Mouse (Mus musculus): ENCODE measurements at regions not wholly inside any gene's neighbourhood (a gene's known extent, or its start where the extent isn't known, plus 50 kb on each side); places are given as distances from the start of the nearest gene placed in this dataset.
A peak's percentile ranks its signal among the peaks of the same experiment; 100 is the strongest.

DNA sequence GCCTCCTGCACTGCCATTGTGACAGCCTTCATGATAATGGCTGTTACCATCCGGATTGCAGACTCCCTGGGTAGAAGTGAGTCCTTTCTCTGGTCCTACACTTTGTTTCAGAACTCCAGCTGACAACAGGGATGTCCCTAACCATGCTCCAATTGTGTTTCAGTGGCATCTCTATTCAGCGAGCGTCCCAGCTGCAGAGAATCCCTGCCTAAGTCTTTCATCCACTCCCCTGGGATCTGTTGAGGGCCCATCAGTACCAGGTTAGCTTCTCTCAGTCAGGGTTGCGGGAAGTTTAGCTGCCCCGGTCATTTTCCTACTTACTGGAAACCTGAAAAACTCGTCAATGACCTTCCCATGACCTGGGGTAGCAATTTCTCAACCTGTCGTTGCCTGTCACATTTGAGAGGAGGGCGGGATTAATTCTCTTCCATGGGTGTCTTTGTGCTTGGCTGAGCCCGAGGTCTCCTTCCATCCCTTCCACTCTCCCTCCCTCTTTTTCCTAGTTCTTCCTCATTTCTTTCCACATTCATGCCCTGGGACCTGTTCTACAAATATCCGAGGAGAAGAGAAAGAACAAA lies 97.7 kb downstream of the Tmem30b start:
- ATAC-seq (replicated peaks; ENCODE audit: low read depth, poor library complexity, severe bottlenecking): no peak

DNA sequence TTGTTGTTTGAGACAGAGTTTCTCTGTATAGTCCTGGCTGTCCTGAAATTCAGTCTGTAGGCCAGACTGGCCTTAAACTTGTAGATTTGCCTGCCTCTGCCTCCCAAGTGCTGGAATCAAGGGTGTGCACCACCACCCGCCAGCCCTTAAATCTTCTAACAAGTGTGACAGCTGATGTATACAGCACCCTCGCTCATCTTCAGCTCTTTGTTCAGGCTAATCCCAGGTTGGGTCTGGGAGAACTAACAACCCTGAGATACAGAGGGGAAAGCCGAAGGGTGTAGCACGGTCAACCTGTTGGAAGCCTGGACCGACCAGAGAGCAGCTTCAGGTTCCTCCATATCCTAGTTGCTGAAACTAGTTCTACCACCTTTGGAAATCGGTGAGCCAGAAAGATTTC lies 99.0 kb downstream of the Tmem30b start:
- no peak for ATAC-seq (replicated peaks; ENCODE audit: low read depth, poor library complexity, severe bottlenecking)

DNA sequence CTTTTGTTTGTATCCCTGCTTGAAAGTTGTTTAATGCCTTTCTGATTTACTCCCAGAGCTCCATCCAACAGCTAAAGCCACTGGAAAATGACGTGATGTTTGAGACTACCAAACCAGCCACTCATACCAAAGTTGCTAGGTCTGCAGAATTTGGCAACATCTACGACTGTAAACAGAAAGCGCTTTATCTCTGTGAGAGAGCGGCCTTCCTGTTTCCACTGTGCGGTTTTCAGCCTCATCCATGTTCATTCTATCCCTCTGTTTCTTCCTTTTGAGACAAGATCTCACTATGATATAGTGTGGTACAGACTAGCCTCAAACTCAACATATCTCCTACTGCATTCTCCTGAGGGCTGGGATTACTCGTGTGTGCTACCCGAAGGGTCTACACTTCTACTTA lies 100.0 kb downstream of the Tmem30b start:
- peak; percentile 53 for ATAC-seq (replicated peaks; ENCODE audit: low read depth, poor library complexity, severe bottlenecking)

DNA sequence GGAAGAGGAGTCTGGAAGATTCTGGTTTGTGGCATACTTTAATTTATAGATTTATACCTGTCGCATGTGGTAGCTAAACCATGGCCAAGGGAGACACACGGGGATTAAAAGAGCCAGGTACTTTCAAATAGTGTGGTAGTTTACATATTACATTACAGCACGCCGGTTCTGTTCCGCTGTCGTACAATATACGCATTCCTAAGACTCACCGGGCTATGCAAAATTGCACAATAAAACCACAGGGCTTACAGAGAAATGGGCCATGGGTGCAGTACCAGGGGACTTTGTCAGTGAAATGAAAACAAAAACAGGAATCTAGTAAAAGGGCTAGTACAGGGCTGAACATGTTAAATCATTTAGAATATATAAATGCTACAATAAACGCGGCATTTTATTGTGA lies 100.6 kb downstream of the Tmem30b start:
- 0 out of 2 replicates have a peak, but pooled peaks have one; percentile 34 for ATAC-seq (replicated peaks; ENCODE audit: low read depth, poor library complexity, severe bottlenecking)

DNA sequence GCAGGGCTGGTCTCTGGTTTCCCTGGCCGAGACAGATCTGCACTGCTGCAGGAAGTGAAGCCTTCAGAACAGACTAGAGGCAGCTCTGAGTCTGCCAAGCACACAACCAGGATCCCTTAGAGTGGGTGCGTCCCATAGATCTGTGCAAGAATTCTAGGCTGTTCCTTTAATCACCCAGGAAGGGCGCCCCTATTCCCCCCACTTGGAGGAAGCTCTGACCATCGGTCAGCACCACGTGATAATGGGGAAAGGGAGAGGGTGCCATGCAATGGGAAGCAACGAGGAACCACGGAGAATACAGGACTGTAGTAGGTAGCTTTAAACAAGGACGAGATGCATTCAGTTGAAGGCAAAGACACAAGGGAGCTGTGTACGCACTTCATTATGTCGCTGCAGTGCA lies 101.1 kb downstream of the Tmem30b start:
- ATAC-seq (replicated peaks; ENCODE audit: low read depth, poor library complexity, severe bottlenecking): peak; percentile 40

DNA sequence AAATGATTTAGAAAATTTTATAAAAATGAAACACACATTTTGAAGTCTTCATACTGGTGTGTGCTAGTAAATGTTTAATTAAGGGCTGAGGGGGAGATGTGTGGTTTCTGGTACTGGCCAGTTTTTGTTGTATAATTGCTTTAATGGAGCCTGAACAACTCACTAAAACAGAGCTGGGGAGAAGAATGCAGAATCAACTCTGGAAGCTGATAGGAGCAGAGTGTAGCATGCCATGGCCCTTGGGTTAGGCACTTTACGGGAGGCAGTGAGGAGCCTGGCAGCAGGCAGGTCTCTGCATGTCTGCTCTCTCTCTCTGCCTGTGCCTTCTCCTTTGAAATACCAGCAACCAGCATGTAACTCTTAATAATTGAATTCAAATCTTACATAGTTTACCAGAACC lies 104.9 kb downstream of the Tmem30b start:
- no peak for ATAC-seq (replicated peaks; ENCODE audit: low read depth, poor library complexity, severe bottlenecking)

DNA sequence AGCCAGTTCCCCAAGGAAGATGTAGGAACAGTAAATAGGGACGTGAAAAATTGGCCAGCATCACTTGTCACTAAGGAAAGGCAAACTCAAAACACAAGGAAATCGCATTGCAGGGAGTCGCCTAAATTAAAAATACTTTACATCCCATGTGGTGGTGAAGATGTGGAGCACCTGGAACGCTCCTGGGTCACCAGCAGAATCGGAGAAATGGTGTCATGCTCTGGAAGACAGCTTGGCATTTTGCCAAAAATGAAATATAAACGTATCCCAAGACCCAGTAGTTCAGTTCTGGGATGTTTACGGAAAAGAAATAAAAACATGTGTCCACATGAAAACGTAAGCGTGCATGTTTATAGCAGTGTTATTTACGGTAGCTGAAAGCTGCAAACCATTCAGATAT lies 111.5 kb downstream of the Tmem30b start:
- ATAC-seq (replicated peaks; ENCODE audit: low read depth, poor library complexity, severe bottlenecking): no peak

DNA sequence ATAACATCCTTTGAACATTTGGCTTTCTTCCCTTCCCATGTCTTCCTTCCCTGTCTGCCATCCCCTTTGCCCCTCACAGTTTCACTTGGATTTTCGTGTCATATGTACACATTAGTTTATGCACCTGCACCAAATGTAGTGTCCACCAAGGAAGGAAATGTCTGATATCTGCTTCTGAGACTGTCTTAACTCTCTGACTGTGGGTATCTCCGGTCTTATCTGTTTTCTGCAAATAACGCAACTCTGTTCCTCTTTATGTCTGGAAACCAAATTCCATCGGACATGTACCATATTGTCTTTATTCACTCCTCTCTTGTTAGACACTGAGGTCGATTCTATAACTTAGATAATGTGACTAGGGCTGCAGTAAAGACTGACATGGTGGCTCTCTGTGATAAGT lies 113.6 kb downstream of the Tmem30b start:
- ATAC-seq (replicated peaks; ENCODE audit: low read depth, poor library complexity, severe bottlenecking): no peak

DNA sequence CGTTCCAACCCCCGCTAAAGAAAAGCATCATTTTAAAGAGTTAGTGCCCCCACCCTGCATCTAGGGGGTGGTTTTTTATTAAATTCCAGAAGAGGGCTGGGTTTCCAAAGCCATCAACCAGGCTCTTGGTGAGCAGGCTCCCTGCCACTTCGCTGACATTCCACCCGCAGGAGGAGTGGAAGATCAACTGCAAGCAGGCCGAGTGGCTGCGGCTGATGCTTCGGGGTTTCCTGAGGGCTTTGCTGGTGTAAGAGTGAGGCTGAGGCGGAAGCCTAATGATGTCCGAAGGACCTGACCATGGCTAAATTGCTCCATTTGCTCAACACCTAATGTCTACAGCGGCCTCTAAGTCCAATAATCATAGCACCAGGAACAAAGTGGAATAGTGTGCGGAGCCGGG lies 118.0 kb downstream of the Tmem30b start:
- ATAC-seq (replicated peaks; ENCODE audit: low read depth, poor library complexity, severe bottlenecking): no peak

DNA sequence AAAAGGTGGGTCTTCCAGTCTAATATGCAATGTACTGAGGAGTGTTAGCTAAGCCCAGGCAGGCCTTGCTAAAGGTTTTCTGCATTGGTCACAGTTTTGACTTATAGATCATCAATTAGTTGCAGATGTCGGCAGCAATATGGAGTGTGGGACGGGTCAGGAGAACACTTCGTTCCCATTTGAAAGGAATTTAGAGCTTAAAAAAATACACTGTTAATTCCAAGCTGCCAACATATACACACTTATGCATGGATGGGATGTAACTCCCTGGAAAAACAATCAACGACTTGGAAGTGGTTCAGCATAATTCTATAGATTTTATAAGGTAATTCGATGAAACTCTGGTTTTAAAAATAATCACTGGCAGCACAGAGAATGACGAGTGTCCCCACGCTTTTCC lies 121.4 kb downstream of the Tmem30b start:
- ATAC-seq (replicated peaks; ENCODE audit: low read depth, poor library complexity, severe bottlenecking): no peak

DNA sequence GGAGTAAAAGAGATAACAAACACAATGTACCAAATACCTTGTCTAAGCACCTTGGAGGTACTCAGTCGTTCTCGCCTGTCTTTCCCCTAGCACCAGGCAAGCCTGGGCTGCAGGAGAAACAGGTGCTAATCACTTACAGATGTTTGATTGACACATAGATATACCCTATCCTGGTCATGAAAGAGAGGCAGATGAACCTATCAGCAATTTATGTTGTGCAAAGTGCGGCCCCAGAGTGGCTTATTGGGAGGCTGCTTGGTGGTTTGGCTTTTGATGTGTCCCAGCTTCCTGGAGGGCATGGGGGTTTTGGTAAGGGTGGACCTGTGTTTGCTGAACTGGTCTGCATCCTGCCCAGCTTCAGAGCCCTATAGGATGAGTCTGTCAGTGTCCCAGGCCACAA lies 129.1 kb downstream of the Tmem30b start:
- no peak for ATAC-seq (replicated peaks; ENCODE audit: low read depth, poor library complexity, severe bottlenecking)

DNA sequence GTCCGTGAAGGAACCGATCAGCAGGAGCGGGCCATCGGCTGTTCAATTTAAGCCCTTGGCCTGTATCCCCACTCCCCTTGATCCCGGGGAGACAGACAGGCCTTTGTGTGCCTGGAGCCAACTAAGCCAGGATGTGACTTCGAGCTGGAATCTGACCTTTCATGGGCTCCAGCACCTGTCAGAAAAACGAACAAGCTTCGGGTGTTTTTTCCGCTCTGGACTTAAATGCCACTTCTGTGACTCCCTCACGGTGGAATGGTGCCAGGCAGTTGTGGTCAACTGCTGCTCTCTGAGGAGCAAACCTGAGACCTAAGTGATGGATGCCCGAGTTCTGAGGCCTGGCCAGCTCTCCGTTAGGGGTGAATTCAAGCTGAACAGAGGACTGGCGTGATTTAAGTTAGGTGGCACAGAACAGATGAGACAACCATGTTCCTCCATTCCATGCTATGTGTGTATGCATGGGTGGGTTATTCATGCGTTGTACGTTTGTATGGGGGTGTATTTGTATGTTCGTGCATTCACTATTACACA lies 129.8 kb downstream of the Tmem30b start:
- ATAC-seq (replicated peaks; ENCODE audit: low read depth, poor library complexity, severe bottlenecking): no peak

DNA sequence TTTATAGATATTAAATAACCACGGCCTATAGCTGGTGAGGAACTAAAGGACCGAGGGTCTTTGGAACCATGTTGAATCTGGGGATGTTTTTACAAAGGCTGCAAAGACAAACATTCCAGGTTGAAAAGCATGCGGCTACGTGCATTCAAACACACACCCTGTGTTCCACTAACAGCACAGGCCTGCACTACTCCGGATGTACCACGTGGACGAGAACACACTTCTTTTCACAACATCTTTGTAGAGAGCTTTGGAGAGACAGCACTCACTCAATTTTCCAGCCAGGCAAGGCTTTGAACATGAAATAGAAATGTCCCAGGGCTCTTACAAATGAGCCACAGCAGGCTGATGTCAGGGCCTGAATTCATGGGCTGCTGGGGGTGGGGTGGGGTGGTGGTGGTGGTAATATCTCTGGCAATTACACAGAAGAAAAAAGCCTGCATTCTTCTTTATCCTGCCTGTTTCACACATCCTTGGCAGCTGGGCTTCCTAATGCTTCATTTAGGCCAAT lies 129.3 kb downstream of the Slc38a6 start:
- no peak for ATAC-seq (replicated peaks; ENCODE audit: low read depth, poor library complexity, severe bottlenecking)

DNA sequence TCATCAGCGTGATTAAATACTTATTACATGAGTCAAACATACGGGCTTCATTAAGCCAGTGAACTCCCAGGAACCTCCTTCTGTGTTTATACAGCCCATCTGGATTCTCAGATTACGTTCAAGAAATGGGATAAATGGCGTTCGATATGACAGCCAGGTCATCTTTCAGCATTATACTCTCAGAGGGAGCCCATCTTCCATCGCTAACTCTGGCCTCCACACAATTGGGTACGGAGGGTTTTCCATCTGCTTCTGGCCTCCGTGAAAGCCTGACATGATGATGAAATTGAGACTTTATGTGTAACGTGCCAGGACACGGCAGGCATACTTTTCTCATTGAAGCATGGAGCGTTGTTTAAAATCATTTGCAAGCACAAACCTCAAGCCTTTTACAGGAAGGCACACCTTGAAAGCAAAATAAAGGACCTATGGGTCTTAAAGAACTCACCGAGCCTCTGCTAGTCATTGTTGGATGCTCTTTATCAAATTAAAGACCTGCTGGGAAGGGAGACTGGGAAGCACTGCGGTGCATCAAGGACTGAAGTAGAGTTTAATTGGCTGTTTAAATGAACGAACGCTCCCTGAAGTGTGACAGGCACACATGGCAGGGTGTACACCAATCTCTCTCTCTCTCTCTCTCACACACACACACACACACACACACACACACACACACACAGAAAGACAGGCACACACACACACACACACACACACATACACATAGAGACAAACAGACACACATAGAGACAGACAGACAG lies 127.0 kb downstream of the Slc38a6 start:
- no peak for ATAC-seq (replicated peaks; ENCODE audit: low read depth, poor library complexity, severe bottlenecking)

DNA sequence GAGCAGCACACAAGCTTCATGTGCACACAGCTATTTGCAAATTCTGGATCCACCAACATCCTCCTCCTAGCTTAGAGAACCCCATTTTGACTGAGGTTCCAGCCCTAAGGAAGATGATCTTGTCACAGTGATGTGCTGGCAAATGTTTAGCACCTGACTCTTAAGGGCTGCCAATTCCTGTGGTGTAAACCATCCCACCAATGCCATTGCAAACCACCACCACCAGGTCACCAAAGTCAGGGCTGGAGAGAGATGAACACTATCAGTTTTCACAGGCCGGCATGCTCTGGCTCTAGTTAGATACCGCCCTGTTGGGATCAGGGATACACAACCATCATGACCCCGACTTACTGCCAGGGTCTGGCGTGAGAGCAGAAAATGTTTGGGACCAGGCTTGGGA lies 125.9 kb downstream of the Slc38a6 start:
- no peak for ATAC-seq (replicated peaks; ENCODE audit: low read depth, poor library complexity, severe bottlenecking)

DNA sequence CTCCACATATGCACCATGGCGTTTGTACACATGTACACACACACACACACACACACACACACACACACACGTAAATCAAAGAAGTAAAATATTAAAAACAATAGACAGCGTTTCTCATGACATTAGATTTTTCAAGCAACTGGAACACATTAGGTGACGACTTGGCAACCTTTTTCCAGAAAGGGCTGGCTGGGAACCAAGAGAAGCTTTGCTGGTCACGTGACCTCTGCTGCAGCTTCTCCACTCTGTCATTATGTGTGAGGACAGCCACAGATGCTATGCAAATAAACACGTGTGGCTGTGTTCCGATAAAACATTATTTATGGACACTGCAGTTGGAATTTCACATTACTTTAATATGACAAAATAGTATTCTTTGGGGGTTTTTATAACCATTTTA lies 124.3 kb downstream of the Slc38a6 start:
- no peak for ATAC-seq (replicated peaks; ENCODE audit: low read depth, poor library complexity, severe bottlenecking)

DNA sequence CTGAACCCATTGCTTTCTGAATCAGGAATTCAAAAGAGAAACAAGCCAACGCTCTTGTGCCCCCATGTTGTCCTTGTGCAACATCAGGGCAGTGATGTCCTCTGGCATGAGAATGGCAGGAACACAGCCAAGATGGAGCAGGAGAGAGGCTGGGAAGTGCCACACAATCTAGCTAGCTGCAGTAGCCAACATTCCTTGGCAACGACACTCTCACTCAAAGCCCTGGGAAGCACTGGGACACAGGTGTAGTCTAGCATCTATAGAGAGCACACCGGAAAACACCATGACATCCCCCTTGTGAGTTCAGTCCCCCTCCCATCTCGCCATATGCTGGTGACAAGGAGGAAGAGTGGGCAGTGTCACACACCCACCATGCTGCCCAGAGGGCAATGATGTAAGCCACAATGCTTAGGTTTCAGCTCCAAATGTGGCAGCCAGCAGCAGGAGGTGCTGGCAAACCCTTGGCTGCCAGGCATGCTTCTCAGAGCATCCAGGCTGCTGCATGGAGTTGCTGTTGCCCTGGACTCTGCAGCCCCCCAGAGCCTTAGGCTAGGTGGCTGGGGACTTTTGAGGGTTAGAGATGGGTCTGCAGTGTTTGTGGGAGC lies 123.0 kb downstream of the Slc38a6 start:
- no peak for ATAC-seq (replicated peaks; ENCODE audit: low read depth, poor library complexity, severe bottlenecking)

DNA sequence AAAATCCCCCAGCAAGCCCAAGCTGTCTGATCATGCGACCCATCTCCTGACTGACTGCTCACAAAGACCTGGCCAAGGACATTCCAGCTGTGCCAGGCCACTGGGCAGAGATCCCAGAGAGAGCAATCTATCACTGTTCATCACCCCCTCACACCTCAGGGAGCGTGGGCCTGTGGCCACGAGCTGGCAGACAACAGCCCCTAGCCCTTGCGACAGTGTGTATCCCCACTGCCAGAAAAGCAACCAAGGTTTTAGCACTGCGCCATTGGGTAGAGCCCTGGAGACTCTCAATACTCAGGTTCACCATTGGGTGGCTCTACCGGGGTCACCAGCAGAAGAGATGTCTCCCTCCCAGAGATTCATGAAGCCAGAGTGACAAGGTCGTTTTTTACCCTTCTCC lies 122.0 kb downstream of the Slc38a6 start:
- no peak for ATAC-seq (replicated peaks; ENCODE audit: low read depth, poor library complexity, severe bottlenecking)

DNA sequence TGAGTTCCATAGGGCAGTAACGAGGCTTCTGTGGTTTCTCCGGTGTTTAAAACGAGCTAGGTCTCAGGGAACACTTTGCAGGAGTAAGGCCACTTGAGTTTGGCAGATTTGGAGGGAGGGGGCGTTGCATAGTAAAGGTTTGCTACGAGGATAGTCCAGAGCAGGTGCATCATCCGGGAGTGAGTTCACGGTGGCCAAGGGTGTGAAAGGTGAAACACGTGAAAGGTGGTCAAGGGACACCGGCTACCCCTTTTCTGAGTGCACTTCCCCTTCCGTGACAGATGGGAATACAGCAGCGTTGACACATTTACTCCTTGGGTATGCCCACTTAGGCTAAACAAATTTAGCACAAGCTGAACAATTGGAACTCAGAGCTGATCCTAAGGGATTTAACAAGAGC lies 121.6 kb downstream of the Slc38a6 start:
- ATAC-seq (replicated peaks; ENCODE audit: low read depth, poor library complexity, severe bottlenecking): no peak

DNA sequence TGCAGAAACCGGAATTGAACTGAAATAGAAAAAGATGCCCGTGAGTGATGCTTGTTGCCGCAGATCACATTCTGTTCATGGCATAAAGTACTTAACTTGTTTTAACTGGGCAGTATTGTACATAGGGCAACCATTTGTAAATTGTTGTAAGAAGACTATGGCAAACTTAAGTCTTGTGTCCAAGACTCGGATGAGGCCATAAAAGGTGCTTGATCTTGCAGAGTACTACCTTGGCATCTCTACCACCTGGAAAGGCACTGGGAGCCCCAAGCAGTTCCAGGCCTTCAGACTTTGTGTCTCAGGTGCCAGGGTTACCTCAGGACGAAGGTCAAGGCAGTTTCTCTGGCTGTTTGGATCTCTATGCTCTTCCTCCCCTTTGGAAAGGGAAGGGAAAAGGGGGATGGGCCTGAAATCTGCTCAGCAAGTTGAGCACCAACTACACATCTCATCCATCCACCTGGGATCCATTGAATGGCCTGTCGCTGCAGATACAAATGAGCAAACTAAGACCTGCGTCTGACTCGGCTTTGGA lies 120.0 kb downstream of the Slc38a6 start:
- ATAC-seq (replicated peaks; ENCODE audit: low read depth, poor library complexity, severe bottlenecking): no peak

DNA sequence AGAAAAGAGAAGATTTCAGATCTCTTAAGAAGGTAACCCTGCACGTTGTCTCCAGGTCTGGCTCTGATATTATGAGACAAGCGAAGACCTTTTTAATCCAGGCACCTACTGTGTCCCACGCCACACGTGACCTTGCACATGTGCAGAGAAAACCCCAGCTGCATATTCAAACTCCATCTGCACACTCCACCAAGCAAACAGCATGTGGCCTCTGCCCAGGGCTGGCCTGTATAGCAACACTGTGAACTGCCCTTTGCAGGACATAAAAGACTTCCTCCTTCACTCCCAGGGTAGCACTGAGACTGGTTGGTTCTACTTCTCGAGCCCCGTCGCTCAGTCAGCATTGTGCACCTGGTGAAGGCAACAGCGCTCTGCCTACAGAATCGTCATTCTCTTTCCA lies 119.0 kb downstream of the Slc38a6 start:
- no peak for ATAC-seq (replicated peaks; ENCODE audit: low read depth, poor library complexity, severe bottlenecking)
